Mouse (Mus musculus): ENCODE results near the gene Ndufaf7.

DNA sequence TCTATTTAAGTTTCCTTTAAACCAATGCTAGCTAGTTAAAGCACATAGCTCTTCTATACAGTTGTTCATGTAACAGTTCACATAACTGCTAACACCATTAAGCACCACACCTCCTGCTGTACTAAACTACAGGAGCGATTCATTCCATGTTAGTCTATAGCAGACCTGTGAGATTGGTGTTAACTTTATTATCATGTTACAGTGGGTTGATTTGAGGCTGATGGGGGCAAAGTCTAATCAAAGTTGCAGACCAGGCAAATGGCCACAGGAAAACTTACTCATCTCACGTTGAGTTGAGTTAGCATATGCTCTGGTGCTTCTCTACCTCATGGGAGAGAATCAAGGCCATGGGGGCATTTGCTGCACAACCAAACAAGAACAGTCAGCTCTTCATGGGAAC is 27.6 kb upstream of the Ndufaf7 start:
- TF ChIP-seq CTCF (conservative IDR thresholded peaks at IDR 0.05; ENCODE audit: low read length) = no peak
- no peak for TF ChIP-seq NANOG (IDR thresholded peaks at IDR 0.05; ENCODE audit: borderline replicate concordance, low read length)
- no peak for TF ChIP-seq POU5F1 (IDR thresholded peaks at IDR 0.05; ENCODE audit: borderline replicate concordance, low read length)
